Mouse (Mus musculus) hindbrain, embryonic 14.5 days (tissue): ENCODE results near the gene Atp6v0c. TPM values are rescaled to one million over a fixed set of nuclear protein-coding genes. Genes with fewer than 3 reads are reported as not detected.
"Not testable (repeated sequence)": the region's sequence is repeated elsewhere in the genome, so short reads cannot be mapped to it uniquely, and the experiment has no call there.

Source experiments
- ATAC-seq: fragments of 200-750 bp; cut with Nextera tagmentation; 2 replicates; pipeline ENCODE4 v1.8.0; 2017; ENCODE audit warnings: moderate number of reproducible peaks, mild to moderate bottlenecking, moderate TSS enrichment, moderate library complexity; ENCODE audit not compliant: low FRiP score
- DNase-seq: peaks from one replicate; pipeline ENCODE4 v3.0.0-alpha.2; 2015; ENCODE audit warnings: low spot score
- H3K27ac ChIP-seq: fragments of 300-500 bp; sonication (generic); 2 replicates; pipeline ENCODE4 v1.5.1; 2014; ENCODE audit warnings: mild to moderate bottlenecking, moderate library complexity
- H3K27me3 ChIP-seq: fragments of 300-500 bp; sonication (generic); 2 replicates; pipeline ENCODE4 v1.6.1; 2014; ENCODE audit warnings: mild to moderate bottlenecking, low read length, mixed read lengths; ENCODE audit not compliant: control insufficient read depth, insufficient read depth
- H3K36me3 ChIP-seq: fragments of 300-500 bp; sonication (generic); replicated peaks from 2 replicates; pipeline ENCODE4 v1.6.1; 2014; ENCODE audit not compliant: control insufficient read depth, insufficient read depth
- H3K4me1 ChIP-seq: fragments of 300-500 bp; sonication (generic); replicated peaks from 2 replicates; pipeline ENCODE4 v1.6.1; 2014; ENCODE audit warnings: antibody characterized with exemption, low read length, mixed read lengths; ENCODE audit not compliant: control insufficient read depth, insufficient read depth
- H3K4me2 ChIP-seq: fragments of 300-500 bp; sonication (generic); replicated peaks from 2 replicates; pipeline ENCODE4 v1.6.1; 2014; ENCODE audit warnings: mild to moderate bottlenecking, moderate library complexity
- H3K4me3 ChIP-seq: fragments of 300-500 bp; sonication (generic); replicated peaks from 2 replicates; pipeline ENCODE4 v1.5.1; 2014; ENCODE audit warnings: mild to moderate bottlenecking, low read length
- H3K9ac ChIP-seq: fragments of 300-500 bp; sonication (generic); 2 replicates; pipeline ENCODE4 v1.6.1; 2014
- H3K9me3 ChIP-seq: fragments of 300-500 bp; sonication (generic); 2 replicates; pipeline ENCODE4 v1.6.1; 2016; ENCODE audit warnings: low read length; ENCODE audit not compliant: control insufficient read depth
- WGBS: fragments of 180-500 bp; shearing (Covaris S2); extraction: QIAGEN DNeasy Blood & Tissue Kit; methylation state at CpG from one replicate; pipeline ENCODE4 v1.1.7; 2014; 5-methylcytosine and 5-hydroxymethylcytosine counted together
- polyA plus RNA-seq: library from polyadenylated mRNA; unstranded; fragments of >200 nt; fragmentation: Nextera tagmentation; extraction: Ambion mirVana; gene quantifications from 2 replicates; pipeline ENCODE4 v1.2.1, GENCODE M21; 2014

Gene Atp6v0c
- polyA plus RNA-seq, 1 experiment from 2014 or later, result 1,495 TPM

GRCm38 (mm10) chr17:24134062-24134461 lies 35.4 kb downstream of the Atp6v0c start:
- DNase-seq (no peak), ATAC-seq (no peak)
- Histone ChIP-seq H3K4me2 (no peak overlapping the region), H3K9ac (no peak overlapping the region), H3K27me3 (no peaks in the 10 kb centered on the region), H3K4me1 (peaks cover 3% of the 10 kb centered on the region; the same call in 1 of the 2 replicates), H3K9me3 (no peaks in the 10 kb centered on the region), H3K4me3 (no peak overlapping the region), H3K36me3 (no peaks in the 10 kb centered on the region), H3K27ac (no peak overlapping the region)

GRCm38 (mm10) chr17:24132919-24133318 lies 36.6 kb downstream of the Atp6v0c start:
- ATAC-seq, result not testable (repeated sequence)

GRCm38 (mm10) chr17:24131570-24131969 lies 37.9 kb downstream of the Atp6v0c start:
- no peaks in the 10 kb centered on the region for H3K4me1 ChIP-seq

More at GRCm38 (mm10) chr17:24132919-24133318, 36.6 kb downstream of the Atp6v0c start:
- not testable (repeated sequence) for DNase-seq, H3K9ac ChIP-seq, H3K9me3 ChIP-seq, H3K27me3 ChIP-seq, H3K27ac ChIP-seq, H3K4me1 ChIP-seq, H3K36me3 ChIP-seq, H3K4me3 ChIP-seq, H3K4me2 ChIP-seq
- WGBS, result 93% methylated on average over 4 of the region's 4 CpGs

GRCm38 (mm10) chr17:24129246-24129645 lies 40.3 kb downstream of the Atp6v0c start:
- not testable (repeated sequence) for DNase-seq, H3K4me2 ChIP-seq, H3K4me3 ChIP-seq, H3K9me3 ChIP-seq, H3K4me1 ChIP-seq, H3K36me3 ChIP-seq, H3K9ac ChIP-seq, ATAC-seq, H3K27ac ChIP-seq, H3K27me3 ChIP-seq
- WGBS, result 96% methylated on average over 4 of the region's 4 CpGs

More at GRCm38 (mm10) chr17:24131570-24131969, 37.9 kb downstream of the Atp6v0c start:
- H3K9me3 ChIP-seq, result no peaks in the 10 kb centered on the region
- ATAC-seq (no peak), DNase-seq (no peak)
- H3K9ac ChIP-seq, result no peak overlapping the region
- H3K36me3 ChIP-seq, result no peaks in the 10 kb centered on the region
- no peak overlapping the region for H3K27ac ChIP-seq
- H3K27me3 ChIP-seq, result no peaks in the 10 kb centered on the region
- no peak overlapping the region for H3K4me3 ChIP-seq
- 87% methylated on average over 3 of the region's 3 CpGs for WGBS
- H3K4me2 ChIP-seq, result no peak overlapping the region

- no peak for ATAC-seq
- no peaks in the 10 kb centered on the region for H3K36me3 ChIP-seq
- no peak overlapping the region for H3K4me3 ChIP-seq
- no peaks in the 10 kb centered on the region for H3K4me1 ChIP-seq
- no peak overlapping the region for H3K27ac ChIP-seq
- H3K4me2 ChIP-seq, result no peak overlapping the region
- no peaks in the 10 kb centered on the region for H3K27me3 ChIP-seq
- 97% methylated on average over 1 of the region's 1 CpGs for WGBS
- no peaks in the 10 kb centered on the region for H3K9me3 ChIP-seq
- no peak overlapping the region for H3K9ac ChIP-seq
- no peak for DNase-seq
These were observed 41.9 kb downstream of the Atp6v0c start for GRCm38 (mm10) chr17:24127592-24127991.

GRCm38 (mm10) chr17:24126801-24127200 lies 42.7 kb downstream of the Atp6v0c start:
- ATAC-seq (no peak), DNase-seq (no peak)
- Histone ChIP-seq H3K27me3 (no peaks in the 10 kb centered on the region), H3K9me3 (no peaks in the 10 kb centered on the region), H3K4me3 (no peak overlapping the region), H3K36me3 (no peaks in the 10 kb centered on the region), H3K27ac (no peak overlapping the region), H3K4me1 (no peaks in the 10 kb centered on the region), H3K4me2 (no peak overlapping the region), H3K9ac (no peak overlapping the region)
- 84% methylated on average over 3 of the region's 3 CpGs for WGBS

GRCm38 (mm10) chr17:24119446-24119845 lies 50.1 kb downstream of the Atp6v0c start:
- no peak for DNase-seq

More at GRCm38 (mm10) chr17:24119446-24119845, 50.1 kb downstream of the Atp6v0c start:
- Histone ChIP-seq H3K4me1 (no peaks in the 10 kb centered on the region), H3K27me3 (no peaks in the 10 kb centered on the region), H3K4me3 (no peak overlapping the region), H3K27ac (no peak overlapping the region), H3K4me2 (no peak overlapping the region), H3K9me3 (no peaks in the 10 kb centered on the region), H3K36me3 (no peaks in the 10 kb centered on the region), H3K9ac (no peak overlapping the region)
- no peak for ATAC-seq
- 88% methylated on average over 3 of the region's 3 CpGs for WGBS

Other genes with a start within 250 kb of the Atp6v0c start
- not detected in 2 replicates for gene Sbp, start 228.0 kb downstream of the Atp6v0c start, polyA plus RNA-seq
- not detected in 2 replicates for gene Sbpl, start 214.4 kb downstream of the Atp6v0c start, polyA plus RNA-seq
- gene Prss30, start 189.1 kb downstream of the Atp6v0c start, polyA plus RNA-seq, result not detected in 2 replicates
- not detected in 2 replicates for gene Prss22, start 171.6 kb downstream of the Atp6v0c start, polyA plus RNA-seq
- 0.16 TPM in 1 of 2 replicates, not detected in the other for gene Prss27, start 131.6 kb downstream of the Atp6v0c start, polyA plus RNA-seq
- 77.8 and 79.9 TPM in 2 replicates for gene Kctd5, start 96.2 kb downstream of the Atp6v0c start, polyA plus RNA-seq
- gene Pdpk1, start 18.8 kb downstream of the Atp6v0c start, polyA plus RNA-seq, result 71.3 and 75.1 TPM in 2 replicates
- gene Amdhd2, start 5.9 kb downstream of the Atp6v0c start, polyA plus RNA-seq, result 29.1 and 30.6 TPM in 2 replicates
- gene Tbc1d24, start 35.9 kb upstream of the Atp6v0c start, polyA plus RNA-seq, result 27.1 and 27.6 TPM in 2 replicates
- gene Ntn3, start 39.8 kb upstream of the Atp6v0c start, polyA plus RNA-seq, result 3.9 and 5.0 TPM in 2 replicates
- 8.2 and 10.1 TPM in 2 replicates for gene Tedc2, start 51.1 kb upstream of the Atp6v0c start, polyA plus RNA-seq
- gene Ccnf, start 81.8 kb upstream of the Atp6v0c start, polyA plus RNA-seq, result 11.8 and 21.2 TPM in 2 replicates
- 0.63 and 1.1 TPM in 2 replicates for gene Abca17, start 181.4 kb upstream of the Atp6v0c start, polyA plus RNA-seq
- 32.8 and 34.8 TPM in 2 replicates for gene Abca3, start 182.2 kb upstream of the Atp6v0c start, polyA plus RNA-seq
- 278 and 280 TPM in 2 replicates for gene Rnps1, start 244.9 kb upstream of the Atp6v0c start, polyA plus RNA-seq